In the genomic region with DNA sequence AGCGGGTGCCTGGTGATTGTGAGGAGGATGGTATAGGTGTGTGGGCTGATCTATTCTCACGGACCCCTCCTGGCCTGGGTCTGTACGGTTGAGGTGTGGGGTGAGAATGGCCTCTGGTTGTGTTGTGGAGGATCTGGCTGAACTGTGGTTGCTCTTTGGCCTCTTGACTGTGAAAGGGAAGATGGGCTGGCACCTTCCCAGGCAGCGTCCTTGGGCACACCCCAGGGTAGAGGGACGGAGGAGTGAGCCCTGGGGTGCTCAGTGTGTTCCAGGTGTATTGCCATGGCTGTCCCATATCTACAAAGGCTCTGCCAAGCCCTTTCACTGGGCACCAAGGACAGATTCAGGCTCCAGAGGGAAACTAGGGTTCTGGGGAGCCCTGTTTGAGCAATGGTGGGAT, we compare ENCODE assay signal across 13 mouse cellular contexts. TPM values are rescaled to one million over a fixed set of nuclear protein-coding genes. Genes with fewer than 3 reads are reported as not detected.
DNase-seq lines count a peak whose midpoint lies in the region; ATAC-seq and TF ChIP-seq lines count a peak whose summit lies in the region.
"Had no signal": no experiment of that assay in that cellular context is flagged by ENCODE, and none has a peak within 500 bp of the region (broad histone marks: within the 10 kb centered on the region; RNA-seq: fewer than 3 reads in every experiment).

No protein-coding gene starts in this region.

- H3K27me3 ChIP-seq in kidney, embryonic 16.5 days (ENCODE audit: insufficient read depth, low read length): peaks cover 12% of the 10 kb centered on the region; the same call in 1 of the 2 replicates
- peaks cover 19% of the 10 kb centered on the region for H3K27me3 ChIP-seq in lung, embryonic 16.5 days (ENCODE audit: control insufficient read depth, insufficient read depth, low read depth, low read length)
- 0 out of 2 replicates have a peak, but pooled peaks cover 10% of the 10 kb centered on the region for H3K27me3 ChIP-seq in lung, postnatal 0 days (replicated peaks; ENCODE audit: insufficient read depth, low read length)

- TF ChIP-seq EP300 in lung, postnatal 0 days (IDR thresholded peaks at IDR 0.05): no peak

- H3K4me2 ChIP-seq in kidney, embryonic 16.5 days (replicated peaks; ENCODE audit: low read depth, low read length): no peak overlapping the region
- H3K4me2 ChIP-seq in lung, embryonic 16.5 days (ENCODE audit: low read depth, low read length): no peak overlapping the region
- no peak overlapping the region for H3K4me2 ChIP-seq in lung, postnatal 0 days (replicated peaks; ENCODE audit: low read depth, low read length)
- H3K4me2 ChIP-seq: hindbrain, embryonic 12.5 days; limb, embryonic 13.5 days; liver, embryonic 15.5 days had no signal

- DNase-seq in gastrocnemius, adult 18-20 months (ENCODE audit: low spot score): peak; percentile 34
- no peak for DNase-seq in gastrocnemius, postnatal 36 days
- DNase-seq in kidney, adult 18-20 months: peak; percentile 38
- DNase-seq in lung, postnatal 0 days (ENCODE audit: low spot score): no peak
- DNase-seq in kidney, postnatal 25 days: peak; percentile 61 to 68
- DNase-seq: heart, postnatal 14 days; lung, postnatal 36 days; thymus, postnatal 36 days had no signal

- WGBS in kidney, embryonic 16.5 days: 67% methylated on average over 5 of the region's 5 CpGs
- WGBS in lung, embryonic 16.5 days: 86% methylated on average over 5 of the region's 5 CpGs
- 89% methylated on average over 5 of the region's 5 CpGs for WGBS in lung, postnatal 0 days

- no peak overlapping the region for H3K4me3 ChIP-seq in kidney, embryonic 16.5 days (ENCODE audit: low read length)
- H3K4me3 ChIP-seq in lung, embryonic 16.5 days (ENCODE audit: low read length): no peak overlapping the region
- H3K4me3 ChIP-seq in lung, postnatal 0 days (ENCODE audit: low read depth, low read length): no peak overlapping the region
- H3K4me3 ChIP-seq: hindbrain, embryonic 12.5 days; limb, embryonic 13.5 days; liver, embryonic 15.5 days had no signal

- no peaks in the 10 kb centered on the region for H3K36me3 ChIP-seq in kidney, embryonic 16.5 days (ENCODE audit: insufficient read depth, low read length)
- no peaks in the 10 kb centered on the region for H3K36me3 ChIP-seq in lung, embryonic 16.5 days (ENCODE audit: control insufficient read depth, insufficient read depth, low read length)
- no peaks in the 10 kb centered on the region for H3K36me3 ChIP-seq in lung, postnatal 0 days (ENCODE audit: insufficient read depth, low read length)
- H3K36me3 ChIP-seq: limb, embryonic 13.5 days; liver, embryonic 15.5 days had no signal

- H3K4me1 ChIP-seq in kidney, embryonic 16.5 days (ENCODE audit: insufficient read depth, low read length): peaks cover 14% of the 10 kb centered on the region
- H3K4me1 ChIP-seq in lung, embryonic 16.5 days (replicated peaks; ENCODE audit: control insufficient read depth, insufficient read depth, low read length): peaks cover 10% of the 10 kb centered on the region
- no peaks in the 10 kb centered on the region for H3K4me1 ChIP-seq in lung, postnatal 0 days (ENCODE audit: insufficient read depth, low read depth, low read length)
- H3K4me1 ChIP-seq: liver, embryonic 15.5 days had no signal

- ATAC-seq in kidney, embryonic 16.5 days (ENCODE audit: low FRiP score, low TSS enrichment): no peak
- ATAC-seq in lung, embryonic 16.5 days (ENCODE audit: low read depth): 0 out of 2 replicates have a peak, but pooled peaks have one; percentile 6
- ATAC-seq in lung, postnatal 0 days: no peak

- no peak overlapping the region; the same call in 1 of the 2 replicates for H3K27ac ChIP-seq in kidney, embryonic 16.5 days (ENCODE audit: low read length)
- peak overlapping the region; percentile 72; the same call in 1 of the 2 replicates for H3K27ac ChIP-seq in lung, embryonic 16.5 days (ENCODE audit: low read length)
- no peak overlapping the region for H3K27ac ChIP-seq in lung, postnatal 0 days (ENCODE audit: low read length)
- H3K27ac ChIP-seq: hindbrain, embryonic 12.5 days; limb, embryonic 13.5 days; liver, embryonic 15.5 days had no signal

- TF ChIP-seq CTCF in lung, postnatal 0 days (IDR thresholded peaks at IDR 0.05): no peak

- intact Hi-C loops in gastrocnemius, postnatal 36 days (cut with DNase I): no loop called here

- H3K9ac ChIP-seq in kidney, embryonic 16.5 days (replicated peaks; ENCODE audit: low read length): no peak overlapping the region
- H3K9ac ChIP-seq in lung, embryonic 16.5 days (ENCODE audit: low read length): no peak overlapping the region
- H3K9ac ChIP-seq in lung, postnatal 0 days (replicated peaks; ENCODE audit: low read depth): no peak overlapping the region
- H3K9ac ChIP-seq: hindbrain, embryonic 12.5 days; limb, embryonic 13.5 days; liver, embryonic 15.5 days had no signal

- no peaks in the 10 kb centered on the region for H3K9me3 ChIP-seq in kidney, embryonic 16.5 days (ENCODE audit: low read length)
- H3K9me3 ChIP-seq in lung, embryonic 16.5 days (ENCODE audit: control insufficient read depth, low read length): no peaks in the 10 kb centered on the region
- no peaks in the 10 kb centered on the region for H3K9me3 ChIP-seq in lung, postnatal 0 days (ENCODE audit: low read length)
- H3K9me3 ChIP-seq: hindbrain, embryonic 12.5 days; liver, embryonic 15.5 days had no signal

RNA-seq across cellular contexts. Expression of a gene that starts 13.0 kb away (rescaled TPM):
- total RNA-seq in gastrocnemius, adult 18-20 months (2021): under 1 TPM in 1 of 2 experiments, not detected in 1; 0.05 TPM
- under 1 TPM; 0.07 to 0.28 TPM for total RNA-seq in gastrocnemius, postnatal 36 days (2021)
- polyA plus RNA-seq in kidney, embryonic 16.5 days (2015; fragmentation: Nextera tagmentation; extraction: Ambion mirVana): 4.5 and 4.6 TPM in 2 replicates
- polyA plus RNA-seq in lung, embryonic 16.5 days (2015; fragmentation: Nextera tagmentation; extraction: Ambion mirVana): 0.77 and 0.88 TPM in 2 replicates
- 0.39 and 0.40 TPM in 2 replicates for polyA plus RNA-seq in lung, postnatal 0 days (2015; fragmentation: Nextera tagmentation; extraction: Ambion mirVana)

Comparison
In these comparisons a context has a peak if more than half of its experiments do, and no peak if none do; other contexts are left out.
1. DNase-seq: peak in gastrocnemius, adult 18-20 months (single experiment), kidney, adult 18-20 months (single experiment) and kidney, postnatal 25 days (2 of 2); none in gastrocnemius, postnatal 36 days (0 of 2) and lung, postnatal 0 days (single experiment).